Mouse (Mus musculus) lung, adult 2 months (tissue): ENCODE measurements around the gene Atg2a.

Experiments
- CTCF ChIP-seq: fragments of 200-500 bp; IDR thresholded peaks from 2 replicates; pipeline ENCODE4 v1.5.1; 2011; ENCODE audit warnings: mild to moderate bottlenecking, low read length, control low read depth; ENCODE audit not compliant: insufficient read depth
- POLR2A ChIP-seq: fragments of 200-500 bp; IDR thresholded peaks from 2 replicates; pipeline ENCODE4 v1.6.1; 2011; ENCODE audit warnings: low read depth, mild to moderate bottlenecking, control low read depth, low read length, borderline replicate concordance; ENCODE audit errors: extremely low read depth

DNA sequence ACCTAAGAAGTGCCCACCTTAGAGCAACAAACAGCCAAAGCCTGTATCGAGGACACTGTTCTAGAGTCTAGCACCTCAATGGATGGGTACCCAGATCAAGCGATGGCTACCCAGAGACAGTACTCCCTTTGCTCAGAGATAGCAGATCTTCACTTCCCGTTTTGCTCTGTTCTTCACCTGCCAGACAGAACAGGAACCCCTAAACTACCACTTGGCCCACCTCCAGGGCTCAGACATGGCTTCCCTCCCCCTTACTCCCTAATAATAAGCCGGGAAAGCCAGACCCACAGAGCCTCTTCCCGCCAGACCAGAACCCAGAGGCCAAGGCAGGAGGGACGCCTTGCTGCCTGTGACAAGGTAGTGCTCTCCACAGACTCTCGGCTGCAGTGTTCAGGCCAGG, 4.6 kb upstream of the Atg2a start:
- TF ChIP-seq POLR2A (no peak), CTCF (no peak)
